Mouse (Mus musculus) heart, adult 2 months (tissue): ENCODE measurements around the gene Fam136a. TPM values are rescaled to one million over a fixed set of nuclear protein-coding genes. Genes with fewer than 3 reads are reported as not detected.

Source experiments
- DNase-seq, 2 experiments: peaks; one replicate each; pipeline ENCODE4 v3.0.0; 2021
- H3K27ac ChIP-seq: fragments of 200-600 bp; 2 replicates; pipeline ENCODE4 v1.8.1; 2022
- H3K27me3 ChIP-seq: fragments of 200-500 bp; 2 replicates; pipeline ENCODE4 v1.6.1; 2012; ENCODE audit warnings: mild to moderate bottlenecking, low read length, inconsistent platforms, mixed read lengths; ENCODE audit not compliant: control insufficient read depth, insufficient read depth
- H3K36me3 ChIP-seq: fragments of 200-500 bp; 2 replicates; pipeline ENCODE4 v1.6.1; 2012; ENCODE audit warnings: low read length, inconsistent platforms; ENCODE audit not compliant: control insufficient read depth, insufficient read depth
- H3K4me1 ChIP-seq: fragments of 200-500 bp; 2 replicates; pipeline ENCODE4 v1.6.1; 2011; ENCODE audit warnings: low read length; ENCODE audit not compliant: control insufficient read depth, insufficient read depth
- H3K4me3 ChIP-seq: fragments of 200-600 bp; 2 replicates; pipeline ENCODE4 v1.8.1; 2022
- H3K79me2 ChIP-seq: fragments of 200-500 bp; replicated peaks from 2 replicates; pipeline ENCODE4 v1.6.1; 2012; ENCODE audit warnings: mild to moderate bottlenecking, inconsistent platforms, low read length, moderate library complexity, mixed read lengths; ENCODE audit not compliant: control insufficient read depth, insufficient read depth
- H3K9ac ChIP-seq: fragments of 200-500 bp; 2 replicates; pipeline ENCODE4 v1.6.1; 2012; ENCODE audit warnings: low read depth, mild to moderate bottlenecking, control low read depth, inconsistent platforms, low read length, mixed read lengths
- CTCF ChIP-seq: fragments of 200-600 bp; IDR thresholded peaks from 2 replicates; pipeline ENCODE4 v1.8.1; 2022; ENCODE audit warnings: antibody characterized with exemption, mild to moderate bottlenecking, moderate library complexity
- EP300 ChIP-seq: fragments of 200-500 bp; IDR thresholded peaks from 2 replicates; pipeline ENCODE4 v1.6.1; 2011; ENCODE audit warnings: low read depth, low read length, control low read depth; ENCODE audit not compliant: insufficient read depth
- POLR2A ChIP-seq: fragments of 200-500 bp; IDR thresholded peaks from 2 replicates; pipeline ENCODE4 v1.6.1; 2011; ENCODE audit warnings: mild to moderate bottlenecking, low read depth, low read length, control low read depth; ENCODE audit not compliant: insufficient read depth
- WGBS: fragments of 180-500 bp; shearing (Covaris S2); methylation state at CpG from one replicate; pipeline ENCODE4 v1.1.7; 2018; 5-methylcytosine and 5-hydroxymethylcytosine counted together
- intact Hi-C: fragments of 180-260 bp; cut with DNase I; formaldehyde crosslinking; loops from one replicate; pipeline ENCODE4 v1.15.1; 2025
- polyA plus RNA-seq: library from polyadenylated mRNA; depleted of rRNA; stranded (reverse); fragments of >200 nt; gene quantifications from 2 replicates; pipeline ENCODE4 v1.2.3, GENCODE M21; 2012
- total RNA-seq, 2 experiments: library from RNA; stranded (reverse); gene quantifications; 2 replicates each; pipeline ENCODE4 v1.2.3; 2021

Gene Fam136a
- total and polyA plus RNA-seq, 3 experiments = 15.8 to 29.3 (median 29.3) TPM

- DNase-seq = no peak
- Histone ChIP-seq H3K4me1 (no peaks in the 10 kb centered on the region), H3K79me2 (no peaks in the 10 kb centered on the region), H3K9ac (no peak overlapping the region), H3K36me3 (no peaks in the 10 kb centered on the region), H3K4me3 (no peak overlapping the region), H3K27me3 (no peaks in the 10 kb centered on the region), H3K27ac (no peak overlapping the region)
- TF ChIP-seq POLR2A (no peak), CTCF (0 out of 2 replicates have a peak, but pooled peaks have one; percentile 1)
- intact Hi-C loops = loop anchor here (5.0 kb wide), 1 partner anchor 339 kb away; no protein-coding TSS in a partner anchor
- 83% methylated on average over 7 of the region's 7 CpGs for WGBS
These were observed 4.1 kb upstream of the Fam136a start for GRCm38 (mm10) chr6:86361373-86361772.

GRCm38 (mm10) chr6:86364442-86365141, 854 bp upstream of the Fam136a start:
- Histone ChIP-seq H3K9ac (peak overlapping the region; percentile 73), H3K27me3 (no peaks in the 10 kb centered on the region), H3K27ac (peak overlapping the region; percentile 22), H3K79me2 (no peaks in the 10 kb centered on the region), H3K4me1 (no peaks in the 10 kb centered on the region), H3K4me3 (peak overlapping the region; percentile 82), H3K36me3 (no peaks in the 10 kb centered on the region)
- peak; percentile 74 to 75 for DNase-seq
- intact Hi-C loops = loop anchor here (1.0 to 5.0 kb wide), 5 partner anchors 37 to 342 kb away; partner anchors contain the start of gene Tgfa
- peak; percentile 97 for TF ChIP-seq CTCF
- peak; percentile 66; the same call in 1 of the 2 replicates for TF ChIP-seq EP300
- no peak for TF ChIP-seq POLR2A
- WGBS = 1% methylated on average over 17 of the region's 17 CpGs

DNA sequence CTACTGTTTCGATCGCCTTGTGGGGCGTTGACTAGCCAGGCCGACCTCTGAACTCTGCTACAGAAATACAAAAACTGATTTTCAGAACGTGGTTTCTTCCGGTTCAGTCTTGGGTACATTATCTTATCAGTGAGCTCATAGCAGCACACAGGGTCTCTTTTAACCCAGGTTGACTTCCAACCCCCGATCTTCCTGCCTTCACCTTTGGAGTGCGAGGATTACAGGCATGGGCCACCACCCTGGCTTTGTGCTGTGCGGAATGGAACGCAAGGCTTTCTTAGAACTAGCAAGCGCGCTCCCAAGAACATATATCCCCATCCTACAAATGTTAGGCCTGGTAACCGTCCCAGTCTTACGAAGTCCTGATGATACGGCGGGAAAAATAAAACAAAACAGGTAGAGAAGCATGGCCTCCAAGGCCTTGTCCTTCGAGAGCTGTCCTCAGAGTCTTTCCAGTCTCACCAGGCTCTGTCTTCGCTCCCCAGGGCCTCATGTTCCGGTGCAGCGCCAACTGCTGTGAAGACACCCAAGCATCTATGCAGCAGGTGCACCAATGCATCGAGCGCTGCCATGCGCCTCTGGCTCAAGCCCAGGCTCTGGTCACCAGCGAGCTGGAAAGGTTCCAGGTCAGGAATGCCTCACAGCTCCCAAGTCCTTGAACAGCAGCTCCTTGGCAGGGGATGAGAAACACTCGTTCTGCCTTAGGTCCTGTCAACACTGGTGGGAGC, 843 bp downstream of the Fam136a start:
- Histone ChIP-seq H3K79me2 (no peaks in the 10 kb centered on the region), H3K36me3 (no peaks in the 10 kb centered on the region), H3K4me1 (peaks cover 5% of the 10 kb centered on the region), H3K27ac (peak overlapping the region; percentile 76), H3K9ac (peak overlapping the region; percentile 65), H3K27me3 (no peaks in the 10 kb centered on the region), H3K4me3 (peak overlapping the region; percentile 82)
- DNase-seq = peak; percentile 52 to 61
- TF ChIP-seq POLR2A (no peak), EP300 (no peak), CTCF (no peak)
- intact Hi-C loops = no loop called here
- WGBS = 39% methylated on average over 25 of the region's 25 CpGs

- TF ChIP-seq EP300 = no peak
- TF ChIP-seq POLR2A = no peak
- TF ChIP-seq CTCF = no peak
- Histone ChIP-seq H3K36me3 (no peaks in the 10 kb centered on the region), H3K79me2 (0 out of 2 replicates have a peak, but pooled peaks cover 1% of the 10 kb centered on the region), H3K9ac (no peak overlapping the region), H3K27ac (no peak overlapping the region), H3K4me3 (no peak overlapping the region), H3K27me3 (no peaks in the 10 kb centered on the region), H3K4me1 (peaks cover 5% of the 10 kb centered on the region)
- WGBS = 58% methylated on average over 2 of the region's 2 CpGs
- DNase-seq = no peak
- intact Hi-C loops = no loop called here
These were observed 1.4 kb downstream of the Fam136a start for GRCm38 (mm10) chr6:86366853-86367249.

GRCm38 (mm10) chr6:86368479-86368878, 3.0 kb downstream of the Fam136a start:
- Histone ChIP-seq H3K36me3 (no peaks in the 10 kb centered on the region), H3K4me3 (no peak overlapping the region), H3K27me3 (no peaks in the 10 kb centered on the region), H3K9ac (no peak overlapping the region), H3K79me2 (0 out of 2 replicates have a peak, but pooled peaks cover 1% of the 10 kb centered on the region), H3K27ac (no peak overlapping the region), H3K4me1 (peaks cover 7% of the 10 kb centered on the region)
- 82% methylated on average over 5 of the region's 5 CpGs for WGBS
- TF ChIP-seq POLR2A (no peak), EP300 (no peak), CTCF (no peak)
- intact Hi-C loops = no loop called here
- DNase-seq = no peak
